Mouse (Mus musculus): ENCODE measurements around the gene Camsap2. TPM values are rescaled to one million over a fixed set of nuclear protein-coding genes. Genes with fewer than 3 reads are reported as not detected.
A peak's percentile ranks its signal among the peaks of the same experiment; 100 is the strongest.

Camsap2 gene
- polyA plus RNA-seq, 1 experiment from 2014 or later: 59.5 TPM

- DNase-seq (ENCODE audit: low spot score) (peak; percentile 42), ATAC-seq (ENCODE audit: low FRiP score) (no peak)
- 69% methylated on average over 1 of the region's 1 CpGs for WGBS
- H3K4me3 ChIP-seq (replicated peaks; ENCODE audit: low read length): no peak overlapping the region
- no peak overlapping the region for H3K27ac ChIP-seq
- no peaks in the 10 kb centered on the region for H3K4me1 ChIP-seq (replicated peaks; ENCODE audit: control insufficient read depth, insufficient read depth, low read length)
- H3K9me3 ChIP-seq (ENCODE audit: control insufficient read depth, low read length): no peaks in the 10 kb centered on the region
- no peak overlapping the region for H3K9ac ChIP-seq
- no peaks in the 10 kb centered on the region for H3K27me3 ChIP-seq (ENCODE audit: control insufficient read depth, insufficient read depth, low read length)
- peaks cover 38% of the 10 kb centered on the region for H3K36me3 ChIP-seq (replicated peaks; ENCODE audit: control insufficient read depth, insufficient read depth)
- no peak overlapping the region for H3K4me2 ChIP-seq (replicated peaks)
Observed at GRCm38 (mm10) chr1:136289803-136290202, 56.1 kb downstream of the Camsap2 start.

DNA sequence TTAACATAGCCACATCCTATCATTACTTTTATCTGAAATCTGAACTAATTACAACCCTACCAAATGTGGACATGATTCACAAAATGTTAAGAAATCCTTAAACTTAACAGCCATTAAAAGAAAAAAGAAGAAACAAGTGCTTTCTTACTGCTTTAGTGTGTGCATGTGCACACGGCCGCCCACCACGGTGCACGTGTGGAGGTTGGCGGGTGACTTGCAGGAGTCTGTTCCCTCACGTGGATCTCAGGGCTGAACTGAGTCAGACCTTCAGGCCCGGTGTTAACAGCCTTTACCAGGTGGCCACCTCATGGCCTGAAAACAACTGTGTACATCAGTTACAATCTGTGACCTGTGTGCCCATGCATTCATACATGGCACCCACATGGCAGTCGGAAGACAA lies 68.5 kb downstream of the Camsap2 start:
- ATAC-seq (ENCODE audit: low FRiP score) (no peak), DNase-seq (ENCODE audit: low spot score) (no peak)
- H3K9me3 ChIP-seq (ENCODE audit: control insufficient read depth, low read length): no peaks in the 10 kb centered on the region

DNA sequence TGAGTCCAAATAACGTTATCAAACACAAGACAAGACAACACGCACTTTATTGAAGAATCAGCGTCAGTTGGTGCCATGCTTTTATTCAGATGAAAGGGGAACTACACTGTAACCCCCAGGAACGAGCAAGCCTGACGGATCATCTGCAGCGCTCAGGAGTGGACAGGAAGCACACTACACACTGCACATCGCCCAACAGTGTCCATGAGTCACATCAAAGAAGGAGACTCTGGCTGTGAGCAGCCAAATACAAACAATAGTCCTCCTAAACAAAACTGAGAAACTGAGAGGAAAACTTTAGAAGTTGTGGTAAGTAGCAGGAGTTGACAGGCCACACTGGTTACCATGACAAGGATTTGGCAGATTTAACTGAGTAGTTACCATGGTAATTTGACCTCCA lies 77.7 kb downstream of the Camsap2 start:
- Histone ChIP-seq H3K9ac (no peak overlapping the region), H3K9me3 (ENCODE audit: control insufficient read depth, low read length) (no peaks in the 10 kb centered on the region), H3K36me3 (replicated peaks; ENCODE audit: control insufficient read depth, insufficient read depth) (peaks cover 47% of the 10 kb centered on the region), H3K4me1 (replicated peaks; ENCODE audit: control insufficient read depth, insufficient read depth, low read length) (no peaks in the 10 kb centered on the region), H3K27ac (no peak overlapping the region), H3K4me3 (replicated peaks; ENCODE audit: low read length) (no peak overlapping the region), H3K4me2 (replicated peaks) (no peak overlapping the region), H3K27me3 (ENCODE audit: control insufficient read depth, insufficient read depth, low read length) (0 out of 2 replicates have a peak, but pooled peaks cover 4% of the 10 kb centered on the region)
- DNase-seq (ENCODE audit: low spot score): no peak
- ATAC-seq (ENCODE audit: low FRiP score): no peak
- WGBS: 63% methylated on average over 7 of the region's 7 CpGs

More for the DNA sequence above, 68.5 kb downstream of the Camsap2 start:
- Histone ChIP-seq H3K4me1 (replicated peaks; ENCODE audit: control insufficient read depth, insufficient read depth, low read length) (no peaks in the 10 kb centered on the region), H3K4me3 (replicated peaks; ENCODE audit: low read length) (no peak overlapping the region), H3K36me3 (replicated peaks; ENCODE audit: control insufficient read depth, insufficient read depth) (peaks cover 96% of the 10 kb centered on the region), H3K27me3 (ENCODE audit: control insufficient read depth, insufficient read depth, low read length) (no peaks in the 10 kb centered on the region), H3K9ac (no peak overlapping the region), H3K27ac (no peak overlapping the region), H3K4me2 (replicated peaks) (no peak overlapping the region)
- 91% methylated on average over 8 of the region's 8 CpGs for WGBS

DNA sequence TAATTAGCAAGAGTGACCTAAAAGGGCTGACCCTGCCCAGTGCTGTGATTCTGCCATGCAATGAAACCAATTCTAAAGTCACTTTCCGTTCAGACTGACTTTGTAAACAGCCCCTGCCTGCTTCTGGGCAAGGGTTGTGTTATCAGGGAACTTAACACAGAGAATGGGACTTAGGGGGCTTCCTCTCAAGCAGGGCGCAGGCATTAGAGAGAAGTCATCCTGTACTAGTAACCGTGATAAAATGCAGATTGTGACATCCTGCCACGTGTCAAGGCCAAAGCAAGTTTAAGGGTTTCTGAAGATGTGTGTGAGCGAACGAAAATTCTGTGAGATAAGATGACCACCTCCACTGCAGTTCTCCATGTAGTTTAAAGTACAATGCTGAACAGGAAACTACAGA lies 79.8 kb downstream of the Camsap2 start:
- Histone ChIP-seq H3K4me2 (replicated peaks) (no peak overlapping the region), H3K9ac (no peak overlapping the region), H3K4me1 (replicated peaks; ENCODE audit: control insufficient read depth, insufficient read depth, low read length) (no peaks in the 10 kb centered on the region), H3K9me3 (ENCODE audit: control insufficient read depth, low read length) (no peaks in the 10 kb centered on the region), H3K27me3 (ENCODE audit: control insufficient read depth, insufficient read depth, low read length) (peaks cover 14% of the 10 kb centered on the region), H3K4me3 (replicated peaks; ENCODE audit: low read length) (no peak overlapping the region), H3K36me3 (replicated peaks; ENCODE audit: control insufficient read depth, insufficient read depth) (peaks cover 26% of the 10 kb centered on the region), H3K27ac (no peak overlapping the region)
- WGBS: 81% methylated on average over 6 of the region's 6 CpGs
- DNase-seq (ENCODE audit: low spot score): no peak
- no peak for ATAC-seq (ENCODE audit: low FRiP score)

GRCm38 (mm10) chr1:136263355-136263754 lies 82.5 kb downstream of the Camsap2 start:
- no peak overlapping the region for H3K4me2 ChIP-seq (replicated peaks)
- no peak for DNase-seq (ENCODE audit: low spot score)
- ATAC-seq (ENCODE audit: low FRiP score): no peak
- WGBS: 66% methylated on average over 5 of the region's 5 CpGs
- peaks cover 14% of the 10 kb centered on the region for H3K4me1 ChIP-seq (replicated peaks; ENCODE audit: control insufficient read depth, insufficient read depth, low read length)
- H3K9ac ChIP-seq: no peak overlapping the region
- H3K4me3 ChIP-seq (replicated peaks; ENCODE audit: low read length): no peak overlapping the region
- no peaks in the 10 kb centered on the region for H3K9me3 ChIP-seq (ENCODE audit: control insufficient read depth, low read length)
- H3K27me3 ChIP-seq (ENCODE audit: control insufficient read depth, insufficient read depth, low read length): peaks cover 36% of the 10 kb centered on the region
- H3K27ac ChIP-seq: no peak overlapping the region
- H3K36me3 ChIP-seq (replicated peaks; ENCODE audit: control insufficient read depth, insufficient read depth): peaks cover 7% of the 10 kb centered on the region

DNA sequence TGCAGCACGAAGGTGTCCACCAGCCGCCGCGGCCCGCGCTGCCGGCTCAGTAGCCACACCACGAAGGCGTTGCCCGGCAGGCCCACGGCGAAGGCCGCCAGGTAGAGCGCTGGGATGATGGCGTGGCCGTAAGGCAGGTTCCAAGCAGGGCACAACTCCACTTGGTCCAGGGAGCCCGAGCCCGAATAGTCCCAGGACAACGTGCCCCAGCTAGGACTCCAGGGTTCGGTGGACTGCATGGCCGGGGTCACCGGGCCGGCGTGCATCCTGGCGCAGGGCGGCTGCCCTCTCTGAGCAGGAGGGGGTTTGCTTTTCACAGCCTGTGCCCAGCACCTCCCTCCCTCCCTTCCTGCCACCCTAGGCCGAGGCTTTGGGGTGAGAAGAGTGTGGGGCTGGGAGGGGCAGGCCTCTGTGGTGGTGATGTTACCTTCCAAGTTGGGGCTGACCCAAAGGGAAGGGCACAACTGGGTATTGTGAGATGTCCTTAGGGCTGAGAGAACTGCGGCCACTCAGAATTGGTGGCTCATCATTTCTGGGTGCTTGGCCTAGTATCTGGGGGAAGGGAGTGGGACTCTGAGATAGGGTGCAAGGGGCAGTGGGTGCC lies 85.2 kb downstream of the Camsap2 start, which contains the start of gene Gpr25:
Gene Gpr25 (minus strand): TSS at position 239 of the 604 bp plus-strand sequence.
- ATAC-seq (ENCODE audit: low FRiP score) (peak; percentile 49; the same call in 1 of the 2 replicates), DNase-seq (ENCODE audit: low spot score) (no peak)
- Histone ChIP-seq H3K4me1 (replicated peaks; ENCODE audit: control insufficient read depth, insufficient read depth, low read length) (peaks cover 14% of the 10 kb centered on the region), H3K9ac (peak within 1 kb of the TSS; percentile 77), H3K36me3 (replicated peaks; ENCODE audit: control insufficient read depth, insufficient read depth) (no peaks in the 10 kb centered on the region), H3K4me3 (replicated peaks; ENCODE audit: low read length) (peak within 1 kb of the TSS; percentile 57), H3K4me2 (replicated peaks) (peak within 1 kb of the TSS; percentile 93), H3K9me3 (ENCODE audit: control insufficient read depth, low read length) (no peaks in the 10 kb centered on the region), H3K27ac (peak within 1 kb of the TSS; percentile 38; the same call in 1 of the 2 replicates), H3K27me3 (ENCODE audit: control insufficient read depth, insufficient read depth, low read length) (peaks cover 49% of the 10 kb centered on the region)
- WGBS: 8% methylated on average over 27 of the region's 28 CpGs

- Histone ChIP-seq H3K36me3 (replicated peaks; ENCODE audit: control insufficient read depth, insufficient read depth) (no peaks in the 10 kb centered on the region), H3K9me3 (ENCODE audit: control insufficient read depth, low read length) (no peaks in the 10 kb centered on the region), H3K4me2 (replicated peaks) (peak overlapping the region; percentile 93), H3K9ac (peak overlapping the region; percentile 77), H3K4me3 (replicated peaks; ENCODE audit: low read length) (peak overlapping the region; percentile 57), H3K27ac (peak overlapping the region; percentile 38; the same call in 1 of the 2 replicates), H3K4me1 (replicated peaks; ENCODE audit: control insufficient read depth, insufficient read depth, low read length) (peaks cover 17% of the 10 kb centered on the region), H3K27me3 (ENCODE audit: control insufficient read depth, insufficient read depth, low read length) (peaks cover 49% of the 10 kb centered on the region)
- DNase-seq (ENCODE audit: low spot score) (peak; percentile 84), ATAC-seq (ENCODE audit: low FRiP score) (peak; percentile 88)
- WGBS: under 1% methylated on average over 89 of the region's 95 CpGs
Observed at GRCm38 (mm10) chr1:136259893-136260634, 85.8 kb downstream of the Camsap2 start.

DNA sequence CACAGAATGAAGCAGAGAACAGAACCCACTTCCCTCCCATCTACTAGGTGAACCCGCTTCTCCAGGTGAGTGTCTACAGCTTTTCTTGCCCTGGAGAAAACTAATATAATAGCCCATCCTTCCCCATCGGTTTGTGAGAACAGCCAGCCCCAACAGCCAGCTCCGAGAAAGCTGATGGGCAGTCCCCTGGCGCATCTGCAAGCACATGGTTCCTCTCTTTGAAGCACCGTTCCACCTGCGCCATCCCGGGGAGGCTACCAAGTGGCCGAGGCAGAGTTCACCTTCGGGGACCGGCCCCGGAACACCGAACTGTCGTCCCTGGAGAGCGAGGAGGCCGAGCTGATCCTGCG lies 86.4 kb downstream of the Camsap2 start:
- peak overlapping the region; percentile 77 for H3K9ac ChIP-seq
- peak overlapping the region; percentile 57 for H3K4me3 ChIP-seq (replicated peaks; ENCODE audit: low read length)
- DNase-seq (ENCODE audit: low spot score) (no peak), ATAC-seq (ENCODE audit: low FRiP score) (no peak)
- H3K9me3 ChIP-seq (ENCODE audit: control insufficient read depth, low read length): no peaks in the 10 kb centered on the region
- WGBS: 1% methylated on average over 16 of the region's 16 CpGs
- H3K4me1 ChIP-seq (replicated peaks; ENCODE audit: control insufficient read depth, insufficient read depth, low read length): peaks cover 17% of the 10 kb centered on the region
- no peaks in the 10 kb centered on the region for H3K36me3 ChIP-seq (replicated peaks; ENCODE audit: control insufficient read depth, insufficient read depth)
- peaks cover 49% of the 10 kb centered on the region for H3K27me3 ChIP-seq (ENCODE audit: control insufficient read depth, insufficient read depth, low read length)
- H3K27ac ChIP-seq: peak overlapping the region; percentile 38; the same call in 1 of the 2 replicates
- H3K4me2 ChIP-seq (replicated peaks): peak overlapping the region; percentile 93

GRCm38 (mm10) chr1:136258495-136258894 lies 87.4 kb downstream of the Camsap2 start:
- H3K36me3 ChIP-seq (replicated peaks; ENCODE audit: control insufficient read depth, insufficient read depth): no peaks in the 10 kb centered on the region
- H3K4me2 ChIP-seq (replicated peaks): no peak overlapping the region
- ATAC-seq (ENCODE audit: low FRiP score) (no peak), DNase-seq (ENCODE audit: low spot score) (no peak)
- no peak overlapping the region for H3K27ac ChIP-seq
- H3K9ac ChIP-seq: no peak overlapping the region
- peaks cover 17% of the 10 kb centered on the region for H3K4me1 ChIP-seq (replicated peaks; ENCODE audit: control insufficient read depth, insufficient read depth, low read length)
- 73% methylated on average over 9 of the region's 9 CpGs for WGBS
- no peaks in the 10 kb centered on the region for H3K9me3 ChIP-seq (ENCODE audit: control insufficient read depth, low read length)
- H3K27me3 ChIP-seq (ENCODE audit: control insufficient read depth, insufficient read depth, low read length): peaks cover 45% of the 10 kb centered on the region
- H3K4me3 ChIP-seq (replicated peaks; ENCODE audit: low read length): no peak overlapping the region
